Mouse (Mus musculus) CD4-positive helper T cell, adult 2 months (primary cell): ENCODE data around the gene Kif5c.

Experiments used
- DNase-seq: peaks from one replicate; pipeline ENCODE4 v3.0.0-alpha.2; 2012; ENCODE audit warnings: low read depth, missing footprints, low spot score

The Kif5c gene

GRCm38 (mm10) chr2:49671753-49672500, 52.8 kb downstream of the Kif5c start:
- DNase-seq = no peak

GRCm38 (mm10) chr2:49672501-49672874, 53.4 kb downstream of the Kif5c start:
- no peak for DNase-seq

GRCm38 (mm10) chr2:49676020-49676419, 56.9 kb downstream of the Kif5c start:
- no peak for DNase-seq

- DNase-seq = no peak
These were observed 59.3 kb downstream of the Kif5c start for GRCm38 (mm10) chr2:49678386-49678785.

GRCm38 (mm10) chr2:49679135-49679964, 60.3 kb downstream of the Kif5c start:
- DNase-seq = no peak

- DNase-seq = no peak
These were observed 63.7 kb downstream of the Kif5c start for GRCm38 (mm10) chr2:49682754-49683153.

- DNase-seq = no peak
These were observed 65.7 kb downstream of the Kif5c start for GRCm38 (mm10) chr2:49684808-49685207.

GRCm38 (mm10) chr2:49690421-49690826, 71.3 kb downstream of the Kif5c start:
- DNase-seq = no peak

- no peak for DNase-seq
These were observed 72.3 kb downstream of the Kif5c start for GRCm38 (mm10) chr2:49691441-49691840.

GRCm38 (mm10) chr2:49694727-49695126, 75.6 kb downstream of the Kif5c start:
- DNase-seq = no peak

- no peak for DNase-seq
These were observed 76.4 kb downstream of the Kif5c start for GRCm38 (mm10) chr2:49695461-49695860.

GRCm38 (mm10) chr2:49698851-49699250, 79.8 kb downstream of the Kif5c start:
- no peak for DNase-seq

- no peak for DNase-seq
These were observed 81.3 kb downstream of the Kif5c start for GRCm38 (mm10) chr2:49700176-49700971.

- DNase-seq = peak; percentile 26
These were observed 91.1 kb downstream of the Kif5c start for GRCm38 (mm10) chr2:49710223-49710622.

GRCm38 (mm10) chr2:49711693-49712092, 92.6 kb downstream of the Kif5c start:
- DNase-seq = no peak

- DNase-seq = no peak
These were observed 93.3 kb downstream of the Kif5c start for GRCm38 (mm10) chr2:49712336-49712887.

- DNase-seq = no peak
These were observed 97.4 kb downstream of the Kif5c start for GRCm38 (mm10) chr2:49716490-49716889.

- no peak for DNase-seq
These were observed 98.5 kb downstream of the Kif5c start for GRCm38 (mm10) chr2:49717437-49718116.

GRCm38 (mm10) chr2:49718492-49718891, 99.4 kb downstream of the Kif5c start:
- DNase-seq = no peak

GRCm38 (mm10) chr2:49718935-49719850, 100.1 kb downstream of the Kif5c start:
- DNase-seq = no peak
